Mouse (Mus musculus) E14TG2a.4 (cell line): ENCODE measurements around the gene Necab3.

ENCODE experiments used
- CTCF ChIP-seq: conservative IDR thresholded peaks from 2 replicates; pipeline ENCODE4 v1.5.1; 2014; ENCODE audit warnings: low read length
- NANOG ChIP-seq: IDR thresholded peaks from 2 replicates; pipeline ENCODE4 v1.6.1; 2014; ENCODE audit warnings: borderline replicate concordance, low read length, mixed read lengths

GRCm38 (mm10) chr2:154495021-154495420 lies 63.7 kb downstream of the Necab3 start:
- TF ChIP-seq CTCF (no peak), NANOG (no peak)
